Mouse (Mus musculus) MEL (cell line): ENCODE measurements around the gene Tmem179b. TPM values are rescaled to one million over a fixed set of nuclear protein-coding genes. Genes with fewer than 3 reads are reported as not detected.

Source experiments
- DNase-seq: peaks from one replicate; pipeline ENCODE4 v3.0.0; 2011; ENCODE audit warnings: low read depth, low spot score
- H3K27ac ChIP-seq: 2 replicates; pipeline ENCODE4 v1.5.1; 2012; ENCODE audit warnings: low read depth, mild to moderate bottlenecking, control low read depth, low read length, moderate library complexity; ENCODE audit not compliant: control insufficient read depth
- H3K27me3 ChIP-seq, 2 experiments: fragments of 150-350 bp in 1 of 2; sonication (generic) in 1 of 2; 2 replicates each; pipeline ENCODE4 v1.6.1; 2012; ENCODE audit warnings: low read length in 2 of 2, mild to moderate bottlenecking in 2 of 2, improper control_type of control experiment in 1 of 2, moderate library complexity in 1 of 2; ENCODE audit not compliant: insufficient read depth in 2 of 2, control insufficient read depth in 1 of 2
- H3K36me3 ChIP-seq, 2 experiments: 2 replicates each; pipeline ENCODE4 v1.6.1; 2012 to 2014; ENCODE audit warnings: low read length in 2 of 2, improper control_type of control experiment in 1 of 2, inconsistent platforms in 1 of 2, mild to moderate bottlenecking in 1 of 2; ENCODE audit not compliant: insufficient read depth in 2 of 2, control insufficient read depth in 1 of 2
- H3K4me1 ChIP-seq, 2 experiments: fragments of 150-350 bp in 1 of 2; sonication (generic) in 1 of 2; 2 replicates each; pipeline ENCODE4 v1.6.1; 2012; ENCODE audit warnings: low read length in 2 of 2, improper control_type of control experiment in 1 of 2, mild to moderate bottlenecking in 1 of 2; ENCODE audit not compliant: insufficient read depth in 2 of 2, control insufficient read depth in 1 of 2
- H3K4me3 ChIP-seq, 2 experiments: fragments of 150-350 bp in 1 of 2; sonication (generic) in 1 of 2; 2 replicates each; pipeline ENCODE4 v1.5.1; 2012; ENCODE audit warnings: low read depth in 2 of 2, low read length in 2 of 2, mild to moderate bottlenecking in 2 of 2, moderate library complexity in 2 of 2, control low read depth in 1 of 2, improper control_type of control experiment in 1 of 2; ENCODE audit not compliant: control insufficient read depth in 1 of 2, insufficient read depth in 1 of 2
- H3K79me2 ChIP-seq: 2 replicates; pipeline ENCODE4 v1.6.1; 2012; ENCODE audit warnings: mild to moderate bottlenecking, low read length, moderate library complexity; ENCODE audit not compliant: control insufficient read depth, poor library complexity, insufficient read depth
- H3K9ac ChIP-seq: 2 replicates; pipeline ENCODE4 v1.6.1; 2012; ENCODE audit warnings: low read depth, mild to moderate bottlenecking, control low read depth, low read length, moderate library complexity; ENCODE audit not compliant: control insufficient read depth, poor library complexity, severe bottlenecking
- H3K9me3 ChIP-seq: fragments of 150-350 bp; sonication (generic); replicated peaks from 2 replicates; pipeline ENCODE4 v1.6.1; 2012; ENCODE audit warnings: mild to moderate bottlenecking, low read length, improper control_type of control experiment, moderate library complexity; ENCODE audit not compliant: insufficient read depth
- CHD1 ChIP-seq: IDR thresholded peaks from 2 replicates; pipeline ENCODE4 v1.6.1; 2012; ENCODE audit warnings: low read depth, mild to moderate bottlenecking, inconsistent platforms, low read length, improper control_type of control experiment
- CTCF ChIP-seq, 3 experiments: IDR thresholded peaks in 2 of 3; conservative IDR thresholded peaks in 1 of 3; 2 replicates each; pipeline ENCODE4 v1.5.1; 2011 to 2012; ENCODE audit warnings: low read length in 3 of 3, low read depth in 2 of 3, mild to moderate bottlenecking in 2 of 3, improper control_type of control experiment in 1 of 3, inconsistent platforms in 1 of 3, mixed read lengths in 1 of 3, moderate library complexity in 1 of 3; ENCODE audit not compliant: control insufficient read depth in 1 of 3, insufficient read depth in 1 of 3, poor library complexity in 1 of 3, severe bottlenecking in 1 of 3
- E2F4 ChIP-seq: IDR thresholded peaks from 2 replicates; pipeline ENCODE4 v1.6.1; 2011; ENCODE audit warnings: low read depth, low read length, improper control_type of control experiment, borderline replicate concordance
- HCFC1 ChIP-seq: IDR thresholded peaks from 2 replicates; pipeline ENCODE4 v1.6.1; 2012; ENCODE audit warnings: low read depth, mild to moderate bottlenecking, inconsistent platforms, low read length, improper control_type of control experiment, moderate library complexity
- KAT2A ChIP-seq: conservative IDR thresholded peaks from 2 replicates; pipeline ENCODE4 v1.6.1; 2012; ENCODE audit warnings: low read depth, low read length, improper control_type of control experiment, inconsistent platforms
- MAX ChIP-seq: IDR thresholded peaks from 2 replicates; pipeline ENCODE4 v1.6.1; 2011; ENCODE audit warnings: low read length, improper control_type of control experiment
- MXI1 ChIP-seq: IDR thresholded peaks from 2 replicates; pipeline ENCODE4 v1.6.1; 2011; ENCODE audit warnings: mild to moderate bottlenecking, low read depth, low read length, improper control_type of control experiment
- NELFE ChIP-seq: IDR thresholded peaks from 2 replicates; pipeline ENCODE4 v1.6.1; 2011; ENCODE audit warnings: low read depth, low read length, improper control_type of control experiment
- POLR2A ChIP-seq, 2 experiments: IDR thresholded peaks; 2 replicates each; pipeline ENCODE4 v1.6.1; 2011 to 2012; ENCODE audit warnings: low read length in 2 of 2, mild to moderate bottlenecking in 2 of 2, control low read depth in 1 of 2, improper control_type of control experiment in 1 of 2, low read depth in 1 of 2, moderate library complexity in 1 of 2; ENCODE audit not compliant: control insufficient read depth in 1 of 2, insufficient read depth in 1 of 2, poor library complexity in 1 of 2
- POLR2AphosphoS2 ChIP-seq: IDR thresholded peaks from 2 replicates; pipeline ENCODE4 v1.6.1; 2011; ENCODE audit warnings: low read length, improper control_type of control experiment
- POLR2AphosphoS5 ChIP-seq: IDR thresholded peaks from 2 replicates; pipeline ENCODE4 v1.6.1; 2012; ENCODE audit warnings: low read depth, borderline replicate concordance, mild to moderate bottlenecking, inconsistent platforms, low read length, moderate library complexity, mixed read lengths
- SIN3A ChIP-seq: IDR thresholded peaks from 2 replicates; pipeline ENCODE4 v1.6.1; 2012; ENCODE audit warnings: low read length, improper control_type of control experiment, inconsistent platforms
- SMC3 ChIP-seq: IDR thresholded peaks from 2 replicates; pipeline ENCODE4 v1.6.1; 2011; ENCODE audit warnings: low read depth, low read length, improper control_type of control experiment
- TBP ChIP-seq: IDR thresholded peaks from 2 replicates; pipeline ENCODE4 v1.8.0; 2011; ENCODE audit warnings: low read depth, low read length, improper control_type of control experiment
- USF1 ChIP-seq: IDR thresholded peaks from 2 replicates; pipeline ENCODE4 v1.6.1; 2014; ENCODE audit warnings: low read depth, mild to moderate bottlenecking, inconsistent platforms, low read length, improper control_type of control experiment, moderate library complexity
- USF2 ChIP-seq, 2 experiments: IDR thresholded peaks; 2 replicates each; pipeline ENCODE4 v1.6.1; 2011 to 2012; ENCODE audit warnings: improper control_type of control experiment in 2 of 2, low read length in 2 of 2, borderline replicate concordance in 1 of 2, inconsistent platforms in 1 of 2, low read depth in 1 of 2, mild to moderate bottlenecking in 1 of 2; ENCODE audit not compliant: insufficient read depth in 1 of 2
- ZKSCAN1 ChIP-seq: IDR thresholded peaks from 2 replicates; pipeline ENCODE4 v1.6.1; 2012; ENCODE audit warnings: low read depth, mild to moderate bottlenecking, inconsistent platforms, low read length, improper control_type of control experiment, moderate library complexity
- ZMIZ1 ChIP-seq: IDR thresholded peaks from 2 replicates; pipeline ENCODE4 v1.6.1; 2012; ENCODE audit warnings: low read depth, mild to moderate bottlenecking, inconsistent platforms, low read length, improper control_type of control experiment, moderate library complexity
- ZNF384 ChIP-seq: IDR thresholded peaks from 2 replicates; pipeline ENCODE4 v1.6.1; 2012; ENCODE audit warnings: low read depth, mild to moderate bottlenecking, inconsistent platforms, low read length, improper control_type of control experiment
- polyA plus RNA-seq, 2 experiments: library from polyadenylated mRNA; stranded (reverse) in 1 of 2; unstranded in 1 of 2; fragments of >175 nt in 1 of 2; fragments of >200 nt in 1 of 2; gene quantifications; 2 replicates each; pipeline versions ENCODE4 v1.2.1 to v1.2.4; 2012; ENCODE audit warnings: low replicate concordance in 2 of 2, low read depth in 1 of 2; ENCODE audit not compliant: insufficient read length in 2 of 2, insufficient read depth in 1 of 2, missing spikeins in 1 of 2
- total RNA-seq: library from RNA; depleted of rRNA; stranded (reverse); fragments of 300-350 nt; gene quantifications from 2 replicates; pipeline ENCODE4 v1.2.3, GENCODE M21; 2012

The Tmem179b gene
- total and polyA plus RNA-seq, 3 experiments, result 60.0 to 101 TPM; not detected in 1

- no peaks in the 10 kb centered on the region for H3K27me3 ChIP-seq
- H3K9ac ChIP-seq, result peak overlapping the region; percentile 97
- no peaks in the 10 kb centered on the region for H3K9me3 ChIP-seq
- DNase-seq, result peak; percentile 57
- H3K79me2 ChIP-seq, result peaks cover 36% of the 10 kb centered on the region
- peaks cover 12 to 22% of the 10 kb centered on the region in 2 experiments for H3K36me3 ChIP-seq
- peak overlapping the region; percentile 97 for H3K27ac ChIP-seq
- TF ChIP-seq ZMIZ1 (0 out of 2 replicates have a peak, but pooled peaks have one; percentile 24), NELFE (0 out of 2 replicates have a peak, but pooled peaks have one; percentile 9), CTCF (IDR thresholded peaks at IDR 0.05 in 2 of 3, conservative IDR thresholded peaks at IDR 0.05 in 1 of 3; ENCODE audit: control insufficient read depth in 1 of 3, insufficient read depth in 1 of 3, low read depth in 2 of 3, low read length in 3 of 3, poor library complexity in 1 of 3, severe bottlenecking in 1 of 3) (no peak), TBP (no peak), CHD1 (peak; percentile 1; the same call in 1 of the 2 replicates), HCFC1 (0 out of 2 replicates have a peak, but pooled peaks have one; percentile 19), MXI1 (peak; percentile 27; the same call in 1 of the 2 replicates), USF1 (no peak), ZNF384 (no peak), POLR2AphosphoS5 (peak; percentile 70; the same call in 1 of the 2 replicates), POLR2AphosphoS2 (peak; percentile 14; the same call in 1 of the 2 replicates), SMC3 (peak; percentile 10; the same call in 1 of the 2 replicates)
- peak overlapping the region; percentile 59 to 95 for H3K4me3 ChIP-seq
- H3K4me1 ChIP-seq, result peaks cover 0 to 7% of the 10 kb centered on the region in 2 experiments; a peak in 1 of 4 replicates
Measured at GRCm38 (mm10) chr19:8724392-8724791, 49.9 kb downstream of the Tmem179b start.

GRCm38 (mm10) chr19:8723574-8724346, 50.5 kb downstream of the Tmem179b start:
- no peaks in the 10 kb centered on the region for H3K27me3 ChIP-seq
- no peaks in the 10 kb centered on the region for H3K9me3 ChIP-seq
- peaks cover 36% of the 10 kb centered on the region for H3K79me2 ChIP-seq
- TF ChIP-seq CHD1 (peak; percentile 99), POLR2AphosphoS2 (peak; percentile 96), ZMIZ1 (peak; percentile 84), NELFE (no peak), POLR2AphosphoS5 (peak; percentile 26; the same call in 1 of the 2 replicates), SIN3A (peak; percentile 67), USF2 (IDR thresholded peaks at IDR 0.05; ENCODE audit: borderline replicate concordance in 1 of 2, insufficient read depth in 1 of 2, low read depth in 1 of 2, low read length in 2 of 2) (no peak), KAT2A (peak; percentile 55), E2F4 (no peak), POLR2A (IDR thresholded peaks at IDR 0.05; ENCODE audit: control insufficient read depth in 1 of 2, insufficient read depth in 1 of 2, low read depth in 1 of 2, low read length in 2 of 2, poor library complexity in 1 of 2) (peak; percentile 29 to 59; a peak in 3 of 4 replicates), ZKSCAN1 (no peak), MAX (no peak; the same call in 1 of the 2 replicates)
- H3K27ac ChIP-seq, result peak overlapping the region; percentile 97
- H3K4me3 ChIP-seq, result peak overlapping the region; percentile 59 to 95
- H3K9ac ChIP-seq, result peak overlapping the region; percentile 97
- peak; percentile 69 for DNase-seq
- peaks cover 0 to 7% of the 10 kb centered on the region in 2 experiments; a peak in 1 of 4 replicates for H3K4me1 ChIP-seq
- H3K36me3 ChIP-seq, result peaks cover 12 to 22% of the 10 kb centered on the region in 2 experiments
